Mouse (Mus musculus): ENCODE measurements at regions not wholly inside any gene's neighbourhood (a gene's known extent, or its start where the extent isn't known, plus 50 kb on each side); places are given as distances from the start of the nearest gene placed in this dataset.
A peak's percentile ranks its signal among the peaks of the same experiment; 100 is the strongest.

GRCm38 (mm10) chr1:138386001-138386400 is 112.5 kb downstream of the Atp6v1g3 start:
- Histone ChIP-seq H3K27ac (replicated peaks) (no peak overlapping the region), H3K27me3 (ENCODE audit: control insufficient read depth, insufficient read depth, low read length) (no peaks in the 10 kb centered on the region), H3K36me3 (ENCODE audit: control insufficient read depth, insufficient read depth, low read length) (no peaks in the 10 kb centered on the region), H3K4me2 (replicated peaks; ENCODE audit: low read depth) (no peak overlapping the region), H3K9me3 (ENCODE audit: control insufficient read depth, low read length) (no peaks in the 10 kb centered on the region), H3K9ac (ENCODE audit: low read length) (no peak overlapping the region), H3K4me3 (ENCODE audit: low read depth, low read length) (no peak overlapping the region), H3K4me1 (replicated peaks; ENCODE audit: control insufficient read depth, insufficient read depth) (no peaks in the 10 kb centered on the region)
- no peak for ATAC-seq (ENCODE audit: low FRiP score, low TSS enrichment)
- no peak for TF ChIP-seq EP300 (optimal IDR thresholded peaks at IDR 0.05)
- no peak for TF ChIP-seq CTCF (IDR thresholded peaks at IDR 0.05; ENCODE audit: low read depth)
- DNase-seq (ENCODE audit: low spot score) = no peak
- WGBS = 61% methylated on average over 5 of the region's 5 CpGs

DNA sequence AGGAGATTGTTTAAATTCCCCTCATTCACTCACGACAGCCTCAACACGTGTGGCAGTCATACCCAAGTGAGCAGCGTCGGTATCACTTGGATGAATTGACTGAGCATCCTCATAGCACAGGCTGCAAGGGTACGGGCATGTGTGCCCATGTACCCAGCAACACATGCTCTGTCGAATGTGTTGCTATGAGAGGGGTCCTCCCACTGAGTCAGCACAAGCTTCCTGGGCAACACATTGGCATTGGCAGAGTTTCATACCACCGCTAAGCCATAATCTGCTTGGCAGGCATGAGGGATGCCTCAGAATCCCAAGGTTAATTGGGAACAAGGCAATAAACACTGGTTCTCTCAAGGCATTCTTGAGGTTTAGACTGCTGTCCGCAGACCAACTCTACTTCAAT is 115.1 kb downstream of the Atp6v1g3 start:
- no peak for TF ChIP-seq CTCF (IDR thresholded peaks at IDR 0.05; ENCODE audit: low read depth)
- no peak for TF ChIP-seq EP300 (optimal IDR thresholded peaks at IDR 0.05)
- DNase-seq (ENCODE audit: low spot score) (no peak), ATAC-seq (ENCODE audit: low FRiP score, low TSS enrichment) (no peak)
- Histone ChIP-seq H3K9me3 (ENCODE audit: control insufficient read depth, low read length) (no peaks in the 10 kb centered on the region), H3K9ac (ENCODE audit: low read length) (no peak overlapping the region), H3K4me3 (ENCODE audit: low read depth, low read length) (no peak overlapping the region), H3K4me2 (replicated peaks; ENCODE audit: low read depth) (no peak overlapping the region), H3K4me1 (replicated peaks; ENCODE audit: control insufficient read depth, insufficient read depth) (no peaks in the 10 kb centered on the region), H3K27me3 (ENCODE audit: control insufficient read depth, insufficient read depth, low read length) (no peaks in the 10 kb centered on the region), H3K36me3 (ENCODE audit: control insufficient read depth, insufficient read depth, low read length) (no peaks in the 10 kb centered on the region), H3K27ac (replicated peaks) (no peak overlapping the region)
- 86% methylated on average over 8 of the region's 8 CpGs for WGBS

DNA sequence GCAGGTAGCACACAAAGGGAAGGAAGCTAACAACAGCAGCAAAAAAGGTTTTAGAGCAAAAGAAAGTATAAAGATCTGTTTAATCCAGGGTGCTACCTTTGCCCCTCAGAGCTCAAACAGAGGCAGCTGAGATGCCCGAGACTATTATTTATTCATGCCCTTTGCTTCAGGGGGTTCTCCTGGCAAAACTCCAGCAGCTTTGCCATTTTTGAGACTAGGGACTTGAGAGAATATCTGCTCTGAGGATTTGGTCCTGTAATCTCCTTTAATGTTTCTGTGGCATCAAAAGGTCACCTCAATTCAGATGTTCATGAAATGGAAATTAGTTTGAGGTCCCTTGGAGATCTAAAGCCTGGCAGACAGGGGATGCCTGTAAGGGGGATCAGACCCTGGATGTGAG is 116.1 kb downstream of the Atp6v1g3 start:
- no peaks in the 10 kb centered on the region for H3K36me3 ChIP-seq (ENCODE audit: control insufficient read depth, insufficient read depth, low read length)
- H3K27me3 ChIP-seq (ENCODE audit: control insufficient read depth, insufficient read depth, low read length) = no peaks in the 10 kb centered on the region
- H3K9me3 ChIP-seq (ENCODE audit: control insufficient read depth, low read length) = no peaks in the 10 kb centered on the region
- ATAC-seq (ENCODE audit: low FRiP score, low TSS enrichment) = no peak
- no peaks in the 10 kb centered on the region for H3K4me1 ChIP-seq (replicated peaks; ENCODE audit: control insufficient read depth, insufficient read depth)
- H3K4me2 ChIP-seq (replicated peaks; ENCODE audit: low read depth) = no peak overlapping the region
- no peak overlapping the region for H3K9ac ChIP-seq (ENCODE audit: low read length)
- 60% methylated on average over 1 of the region's 1 CpGs for WGBS
- TF ChIP-seq EP300 (optimal IDR thresholded peaks at IDR 0.05) (no peak), CTCF (IDR thresholded peaks at IDR 0.05; ENCODE audit: low read depth) (no peak)
- no peak overlapping the region for H3K27ac ChIP-seq (replicated peaks)
- no peak overlapping the region for H3K4me3 ChIP-seq (ENCODE audit: low read depth, low read length)
- DNase-seq (ENCODE audit: low spot score) = no peak

DNA sequence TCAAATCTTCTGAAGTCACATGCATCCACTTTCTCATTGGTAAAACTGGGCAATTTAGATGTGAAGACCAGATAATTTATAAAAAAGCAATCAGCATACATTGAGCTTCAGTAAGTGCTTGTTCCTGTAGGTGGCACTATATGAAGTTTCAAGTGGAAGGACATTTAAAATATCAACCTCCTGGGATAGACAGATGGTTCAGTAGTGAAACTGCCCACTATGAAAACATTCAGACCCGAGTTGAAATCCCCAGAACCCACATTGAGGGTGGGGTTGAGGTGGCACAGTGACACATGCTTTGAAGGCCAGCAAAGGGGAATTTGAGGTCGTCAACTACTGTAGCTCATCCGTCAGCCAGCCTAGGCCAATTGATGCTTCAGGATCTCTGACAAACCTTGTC is 145.1 kb downstream of the Atp6v1g3 start:
- H3K4me2 ChIP-seq (replicated peaks; ENCODE audit: low read depth) = no peak overlapping the region
- H3K4me3 ChIP-seq (ENCODE audit: low read depth, low read length) = no peak overlapping the region
- ATAC-seq (ENCODE audit: low FRiP score, low TSS enrichment) = no peak
- peak; percentile 44 for TF ChIP-seq CTCF (IDR thresholded peaks at IDR 0.05; ENCODE audit: low read depth)
- TF ChIP-seq EP300 (optimal IDR thresholded peaks at IDR 0.05) = no peak
- WGBS = 58% methylated on average over 3 of the region's 3 CpGs
- H3K27me3 ChIP-seq (ENCODE audit: control insufficient read depth, insufficient read depth, low read length) = no peaks in the 10 kb centered on the region
- H3K27ac ChIP-seq (replicated peaks) = no peak overlapping the region
- no peak for DNase-seq (ENCODE audit: low spot score)
- H3K9me3 ChIP-seq (ENCODE audit: control insufficient read depth, low read length) = no peaks in the 10 kb centered on the region
- no peaks in the 10 kb centered on the region for H3K36me3 ChIP-seq (ENCODE audit: control insufficient read depth, insufficient read depth, low read length)
- no peak overlapping the region for H3K9ac ChIP-seq (ENCODE audit: low read length)
- H3K4me1 ChIP-seq (replicated peaks; ENCODE audit: control insufficient read depth, insufficient read depth) = no peaks in the 10 kb centered on the region

- Histone ChIP-seq H3K27ac (replicated peaks) (no peak overlapping the region), H3K27me3 (ENCODE audit: control insufficient read depth, insufficient read depth, low read length) (no peaks in the 10 kb centered on the region), H3K36me3 (ENCODE audit: control insufficient read depth, insufficient read depth, low read length) (no peaks in the 10 kb centered on the region), H3K4me1 (replicated peaks; ENCODE audit: control insufficient read depth, insufficient read depth) (no peaks in the 10 kb centered on the region), H3K9me3 (ENCODE audit: control insufficient read depth, low read length) (no peaks in the 10 kb centered on the region), H3K9ac (ENCODE audit: low read length) (no peak overlapping the region), H3K4me3 (ENCODE audit: low read depth, low read length) (no peak overlapping the region), H3K4me2 (replicated peaks; ENCODE audit: low read depth) (no peak overlapping the region)
- 80% methylated on average over 2 of the region's 2 CpGs for WGBS
- TF ChIP-seq EP300 (optimal IDR thresholded peaks at IDR 0.05) (no peak), CTCF (IDR thresholded peaks at IDR 0.05; ENCODE audit: low read depth) (no peak)
- ATAC-seq (ENCODE audit: low FRiP score, low TSS enrichment) (no peak), DNase-seq (ENCODE audit: low spot score) (no peak)
Measured at GRCm38 (mm10) chr1:138427416-138427815, 153.9 kb downstream of the Atp6v1g3 start.

All from stomach, postnatal 0 days (tissue).